Mouse (Mus musculus) cerebellum, adult 8-10 months (tissue): ENCODE measurements around the gene Prdx5.
A peak's percentile ranks its signal among the peaks of the same experiment; 100 is the strongest.

Experiments used
- DNase-seq: peaks from one replicate; pipeline ENCODE4 v3.0.0; 2022

Prdx5 gene

DNA sequence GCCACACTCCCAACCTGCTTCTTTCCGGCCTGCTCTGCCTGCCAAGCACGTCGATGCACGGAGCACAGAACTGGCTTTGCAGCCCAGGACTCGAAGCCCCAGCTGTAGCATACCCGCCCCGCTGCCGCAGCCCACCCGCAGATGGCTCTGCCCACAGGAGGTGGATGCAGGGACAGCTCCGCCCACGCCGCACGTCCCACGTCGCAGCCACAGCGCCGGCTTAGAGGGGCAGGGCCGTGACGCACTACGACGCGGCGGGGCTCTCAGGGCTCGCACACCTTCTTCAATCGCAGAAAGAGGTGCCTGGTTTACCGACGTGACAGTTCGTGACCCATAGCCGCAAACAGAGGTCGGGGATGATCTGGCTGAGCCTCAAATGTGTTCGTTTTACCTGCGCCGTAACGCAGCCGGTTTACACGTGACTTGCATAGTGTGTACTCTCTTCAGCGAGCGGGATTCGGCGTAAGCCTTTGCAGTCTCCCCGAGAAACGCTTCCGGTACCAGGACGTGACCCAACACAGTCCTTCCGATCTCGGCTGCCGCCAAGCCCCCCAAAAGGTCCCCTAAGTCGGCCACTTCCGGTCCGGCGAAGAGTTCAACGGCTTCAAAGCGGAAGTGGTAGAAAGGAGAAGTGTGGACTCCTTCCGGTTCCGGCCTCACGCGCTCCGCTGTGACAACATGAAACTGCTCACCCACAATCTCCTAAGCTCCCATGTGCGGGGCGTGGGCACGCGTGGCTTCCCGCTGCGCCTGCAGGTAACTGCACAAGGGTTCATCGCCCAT lies at the start of gene Prdx5, which contains the start of gene Trmt112:
Gene Prdx5 (minus strand): TSS at position 600 of the 783 bp plus-strand sequence.
Gene Trmt112 (plus strand): TSS at position 192 of the 783 bp plus-strand sequence.
- peak; percentile 85 for DNase-seq

- DNase-seq: no peak
These were observed 46.6 kb upstream of the Prdx5 start for GRCm38 (mm10) chr19:6956461-6956860.

DNA sequence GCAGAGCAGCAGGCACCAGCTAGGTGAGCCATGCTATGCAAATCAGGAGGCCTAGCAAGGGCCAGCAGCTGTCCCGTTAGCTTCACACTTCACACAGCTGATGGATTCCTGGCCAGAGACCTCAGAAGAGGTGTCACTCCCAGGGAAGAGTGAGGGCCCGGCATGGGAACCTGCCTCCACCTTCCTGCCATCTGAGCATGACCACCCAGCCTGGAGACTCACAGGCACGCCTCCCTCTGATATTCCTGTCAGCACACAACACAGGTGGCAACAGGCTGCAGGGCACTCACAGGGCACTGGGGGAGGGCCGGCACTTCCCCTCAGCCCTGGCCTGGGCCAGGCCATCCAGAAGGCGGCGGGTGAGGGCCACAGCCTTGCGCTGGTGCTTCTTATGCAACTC lies 45.5 kb upstream of the Prdx5 start:
- no peak for DNase-seq

DNA sequence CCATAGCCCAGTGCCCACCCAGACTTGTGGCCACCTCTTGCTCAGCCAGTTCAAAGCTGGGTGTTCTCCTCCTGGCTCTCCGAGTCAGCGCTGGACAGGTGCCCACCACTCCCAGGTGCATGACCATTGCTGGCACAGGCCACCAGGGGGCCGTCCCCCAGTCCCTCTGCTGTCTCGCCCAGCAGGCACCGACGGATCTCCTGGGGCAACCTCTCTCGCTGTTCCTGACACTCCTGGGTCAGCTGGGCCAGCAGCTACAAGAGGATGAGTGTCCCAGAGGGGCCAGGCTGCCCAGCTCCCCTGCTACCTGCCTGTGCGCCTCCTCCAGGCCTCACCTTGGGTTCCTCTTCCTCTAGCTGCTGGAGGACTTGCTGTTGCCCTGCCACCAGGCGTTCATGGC lies 44.1 kb upstream of the Prdx5 start:
- no peak for DNase-seq

GRCm38 (mm10) chr19:6952712-6953037 lies 42.8 kb upstream of the Prdx5 start:
- no peak for DNase-seq

GRCm38 (mm10) chr19:6951994-6952711 lies 42.2 kb upstream of the Prdx5 start:
- peak; percentile 78 for DNase-seq

DNA sequence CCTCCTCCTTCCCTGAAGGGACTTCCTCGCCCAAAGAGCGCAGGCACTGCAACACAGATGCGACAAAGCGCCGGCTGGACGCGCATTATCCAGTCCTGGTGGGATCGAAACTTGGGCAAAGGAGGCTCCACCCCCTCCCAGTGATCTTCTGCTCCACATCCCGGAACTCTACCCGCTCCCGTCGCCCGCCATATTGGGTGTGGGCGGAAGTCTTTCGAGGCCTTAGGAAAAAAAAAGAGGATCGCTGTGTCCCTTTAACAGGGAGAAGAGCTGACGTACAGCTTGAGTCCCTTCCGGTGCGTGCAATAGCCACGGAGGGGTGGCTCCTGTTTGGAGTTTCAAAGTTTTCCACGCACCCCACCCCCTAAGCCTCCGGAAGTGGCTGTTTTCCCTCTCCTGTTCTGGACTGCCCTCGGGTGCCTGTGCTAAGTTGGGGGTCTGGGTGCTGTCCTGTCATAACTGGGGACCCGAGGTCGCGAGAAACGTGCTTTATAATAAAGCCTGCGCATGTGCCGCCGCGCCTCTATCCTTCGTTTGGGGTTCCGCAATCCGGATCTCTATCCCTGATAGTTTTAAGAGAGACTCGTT lies 41.6 kb upstream of the Prdx5 start:
- peak; percentile 88 for DNase-seq

- peak; percentile 62 for DNase-seq
These were observed 40.8 kb upstream of the Prdx5 start for GRCm38 (mm10) chr19:6950613-6951153.

GRCm38 (mm10) chr19:6949951-6950350 lies 40.0 kb upstream of the Prdx5 start:
- DNase-seq: no peak

GRCm38 (mm10) chr19:6949532-6949931 lies 39.6 kb upstream of the Prdx5 start:
- no peak for DNase-seq

- DNase-seq: peak; percentile 66
These were observed 38.3 kb upstream of the Prdx5 start for GRCm38 (mm10) chr19:6948186-6948585.

- no peak for DNase-seq
These were observed 37.8 kb upstream of the Prdx5 start for GRCm38 (mm10) chr19:6947742-6948141.

DNA sequence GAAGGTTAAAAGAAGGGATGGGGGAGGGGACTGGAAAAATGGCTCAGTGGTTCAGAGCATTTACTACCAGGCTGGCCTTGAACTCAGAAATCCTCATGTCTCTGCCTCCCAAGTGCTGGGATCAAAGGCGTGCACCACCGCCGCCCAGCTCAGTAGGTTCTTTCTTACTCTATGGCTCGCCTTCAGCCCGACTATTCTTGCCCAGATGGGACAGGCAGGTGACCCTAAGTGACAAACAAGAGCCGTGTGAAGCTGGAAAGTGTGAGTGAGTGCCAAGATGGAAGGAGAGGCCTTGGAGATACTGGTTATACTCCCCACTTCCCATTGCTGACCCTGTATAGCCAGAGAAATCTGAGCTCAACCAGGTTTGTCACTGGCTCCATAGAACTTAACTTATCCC lies 33.8 kb upstream of the Prdx5 start:
- no peak for DNase-seq

DNA sequence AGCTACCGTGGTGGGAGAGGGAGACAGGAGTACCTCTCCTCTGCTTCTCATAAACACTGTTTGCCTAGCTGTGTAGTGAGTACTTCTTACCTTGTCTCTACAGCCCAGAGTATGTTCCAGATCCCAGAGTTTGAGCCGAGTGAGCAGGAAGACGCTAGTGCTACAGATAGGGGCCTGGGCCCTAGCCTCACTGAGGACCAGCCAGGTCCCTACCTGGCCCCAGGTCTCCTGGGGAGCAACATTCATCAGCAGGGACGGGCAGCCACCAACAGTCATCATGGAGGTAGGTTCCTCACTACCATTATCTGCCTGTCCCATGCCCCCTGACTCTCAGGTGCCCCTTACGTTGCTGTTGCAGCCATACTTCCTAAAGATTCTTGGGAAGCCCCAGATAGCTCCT lies 32.9 kb upstream of the Prdx5 start:
- DNase-seq: no peak

DNA sequence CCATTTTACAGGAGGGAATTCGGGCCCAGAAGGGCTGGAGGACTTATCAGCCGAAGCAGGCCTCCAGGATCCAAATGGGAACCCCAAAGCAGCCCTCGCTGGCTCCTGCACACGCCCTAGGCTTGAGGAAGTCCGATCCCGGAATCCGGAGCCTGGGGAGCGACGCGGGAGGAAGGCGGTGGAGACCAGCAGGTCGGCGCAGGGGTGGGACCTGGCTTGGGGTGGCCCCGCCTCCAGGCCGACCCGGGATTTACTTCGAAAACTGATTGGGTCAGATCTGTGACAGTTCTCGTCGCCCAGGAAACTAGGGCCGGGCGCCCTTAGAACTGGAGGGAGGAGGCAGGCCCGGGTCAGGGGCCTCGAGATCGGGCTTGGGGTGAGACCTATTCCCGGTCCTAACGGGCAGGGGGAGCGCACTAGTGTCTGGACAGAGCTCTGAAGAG lies 32.4 kb upstream of the Prdx5 start, which contains the start of gene Gpr137:
Gene Gpr137 (minus strand): TSS at position 232 of the 443 bp plus-strand sequence.
- peak; percentile 93 for DNase-seq

GRCm38 (mm10) chr19:6941372-6942248 lies 31.7 kb upstream of the Prdx5 start, which contains the start of gene Bad:
Gene Bad, plus strand, starts transcription at chr19:6941861.
- DNase-seq: peak; percentile 95

DNA sequence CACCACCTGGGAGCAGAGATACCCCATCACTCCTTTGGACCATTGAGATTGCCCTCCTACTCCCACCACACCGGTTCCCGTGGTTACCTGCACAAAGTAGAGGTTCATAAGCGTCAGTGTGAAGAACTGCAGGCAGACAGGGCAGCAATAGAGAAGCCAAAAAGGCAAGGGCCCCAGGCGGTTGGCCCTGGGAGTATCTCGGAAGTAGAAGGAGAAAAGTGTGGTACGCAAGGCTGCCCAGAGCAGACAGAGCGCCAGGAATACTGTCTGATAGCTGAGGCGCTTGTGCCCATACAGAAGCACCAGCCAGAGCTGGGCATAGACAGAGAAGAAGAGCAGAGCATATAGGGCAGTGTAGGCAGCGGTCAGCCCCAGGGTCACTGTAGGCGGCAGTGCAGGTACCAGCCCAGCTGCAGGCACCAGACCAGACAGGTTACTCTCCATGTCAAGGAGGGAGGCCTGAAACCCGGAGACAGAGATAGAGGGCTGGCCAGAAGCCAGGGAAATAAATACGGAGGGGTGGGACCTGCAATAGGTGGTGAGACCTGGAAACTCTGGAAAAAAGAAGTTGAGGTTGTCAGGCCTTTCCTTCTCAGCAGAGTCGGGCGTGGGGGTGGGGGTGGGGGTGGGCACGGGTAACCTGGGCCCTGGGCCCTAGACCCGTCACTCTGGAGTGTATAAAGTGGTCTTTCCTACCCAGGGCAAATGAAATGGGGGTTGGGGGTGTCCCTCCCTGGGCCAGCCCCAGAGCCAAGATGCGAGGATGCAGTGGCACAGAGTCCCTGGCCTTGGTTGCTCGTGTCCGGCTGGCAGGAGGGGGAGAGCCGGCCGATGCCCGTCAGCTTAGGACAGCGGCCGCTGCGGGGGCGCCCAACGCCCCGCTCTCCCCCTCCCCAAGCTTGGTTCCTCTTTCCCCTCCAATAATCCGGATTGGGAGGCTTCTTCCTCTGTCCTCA lies 30.8 kb upstream of the Prdx5 start:
- DNase-seq: peak; percentile 52

- peak; percentile 41 for DNase-seq
These were observed 29.4 kb upstream of the Prdx5 start for GRCm38 (mm10) chr19:6939106-6940002.

- peak; percentile 73 for DNase-seq
These were observed 27.9 kb upstream of the Prdx5 start for GRCm38 (mm10) chr19:6937541-6938465.
